Mouse (Mus musculus) cerebellum, adult 2 months (tissue): ENCODE measurements around the gene Tesc.

Experiments
- CTCF ChIP-seq: fragments of 200-500 bp; IDR thresholded peaks from 2 replicates; pipeline ENCODE4 v1.5.1; 2011; ENCODE audit warnings: low read depth, mild to moderate bottlenecking, control low read depth, low read length, moderate library complexity, borderline replicate concordance; ENCODE audit not compliant: insufficient read depth
- POLR2A ChIP-seq: fragments of 200-500 bp; IDR thresholded peaks from 2 replicates; pipeline ENCODE4 v1.6.1; 2011; ENCODE audit warnings: low read length, control low read depth, borderline replicate concordance; ENCODE audit not compliant: insufficient read depth

GRCm38 (mm10) chr5:118073213-118073773 lies 45.8 kb downstream of the Tesc start:
- TF ChIP-seq CTCF (no peak), POLR2A (no peak)
